Mouse (Mus musculus): Measurements from ENCODE around the gene Cnn2.
"Not testable (repeated sequence)": the region's sequence is repeated elsewhere in the genome, so short reads cannot be mapped to it uniquely, and the experiment has no call there.

The Cnn2 gene

DNA sequence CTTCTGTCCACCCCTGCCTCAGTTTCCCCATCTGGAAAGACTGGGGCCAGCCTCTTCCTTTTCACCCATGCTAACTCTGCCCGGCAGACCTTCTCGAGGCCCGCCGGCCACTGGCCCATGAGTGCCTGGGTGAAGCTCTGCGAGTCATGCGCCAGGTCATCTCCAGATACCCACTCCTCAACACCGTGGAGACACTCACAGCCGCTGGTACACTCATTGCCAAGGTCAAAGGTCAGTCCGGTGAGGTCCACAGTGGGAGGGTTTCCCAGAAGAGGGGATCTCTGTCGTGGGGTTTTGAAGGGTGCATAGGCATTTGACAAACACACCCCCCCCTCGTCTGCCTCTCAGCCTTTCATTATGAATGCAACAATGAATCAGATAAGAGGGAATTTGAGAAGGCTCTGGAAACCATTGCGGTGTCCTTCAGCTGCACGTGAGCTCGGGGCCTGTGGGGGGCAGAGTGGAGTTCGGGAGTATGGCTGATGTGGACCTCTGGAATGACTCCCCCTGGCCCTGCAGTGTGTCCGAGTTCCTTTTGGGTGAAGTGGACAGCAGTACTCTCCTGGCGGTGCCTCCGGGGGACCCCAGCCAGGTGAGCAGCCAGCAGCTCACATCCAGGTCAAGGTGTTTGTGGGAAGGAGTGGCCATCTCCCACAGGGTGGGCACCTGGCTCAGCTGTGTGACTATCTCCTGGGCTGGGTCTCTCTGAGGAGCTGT is 32.4 kb downstream of the Cnn2 start:
- no peak for DNase-seq

- no peak for DNase-seq
These were observed 32.9 kb downstream of the Cnn2 start for GRCm38 (mm10) chr10:80021320-80021641.

GRCm38 (mm10) chr10:80022164-80022563 is 33.8 kb downstream of the Cnn2 start:
- no peak for DNase-seq

- no peak for DNase-seq
These were observed 34.4 kb downstream of the Cnn2 start for GRCm38 (mm10) chr10:80022806-80023205.

GRCm38 (mm10) chr10:80023758-80024157 is 35.4 kb downstream of the Cnn2 start:
- no peak for DNase-seq

DNA sequence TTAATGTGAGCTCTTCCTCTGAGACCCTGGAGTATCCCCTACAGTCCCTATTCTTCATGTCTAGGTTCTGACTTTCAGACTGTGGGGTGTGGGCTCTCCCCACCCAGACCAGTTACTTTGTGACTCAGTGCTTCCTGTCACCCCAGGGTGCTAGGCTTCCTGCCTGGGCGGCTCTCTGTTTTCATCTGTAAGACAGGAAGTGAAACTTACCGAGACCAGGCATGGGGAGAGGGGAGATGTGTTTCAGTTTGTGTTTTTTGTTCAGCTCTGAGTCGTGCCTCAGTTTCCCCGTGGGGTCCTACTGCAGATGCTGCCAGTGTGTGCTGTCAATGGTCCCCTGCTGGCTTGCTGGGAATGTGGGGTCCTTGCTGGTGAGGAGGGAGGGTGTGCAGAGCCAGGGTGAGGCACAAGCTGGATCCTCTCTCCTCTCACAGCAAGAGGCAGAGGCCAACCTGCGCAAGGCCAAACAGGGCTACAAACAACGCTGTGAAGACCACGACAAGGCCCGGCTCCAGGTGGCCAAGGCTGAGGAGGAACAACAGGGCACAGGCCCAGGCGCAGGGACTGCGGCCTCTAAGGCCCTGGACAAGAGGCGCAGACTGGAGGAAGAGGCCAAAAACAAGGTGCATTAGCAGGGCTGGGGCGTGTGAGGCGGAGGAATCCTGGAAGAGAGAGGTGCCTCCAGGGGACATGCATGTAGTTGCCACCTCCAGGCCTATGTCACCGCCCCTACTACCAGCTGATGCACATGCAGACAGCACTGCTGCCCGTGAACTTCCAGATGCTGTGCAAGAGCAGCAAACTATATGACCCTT is 36.1 kb downstream of the Cnn2 start:
- DNase-seq: no peak

GRCm38 (mm10) chr10:80025044-80025347 is 36.6 kb downstream of the Cnn2 start:
- DNase-seq: no peak

- DNase-seq: no peak
These were observed 37.1 kb downstream of the Cnn2 start for GRCm38 (mm10) chr10:80025463-80025862.

DNA sequence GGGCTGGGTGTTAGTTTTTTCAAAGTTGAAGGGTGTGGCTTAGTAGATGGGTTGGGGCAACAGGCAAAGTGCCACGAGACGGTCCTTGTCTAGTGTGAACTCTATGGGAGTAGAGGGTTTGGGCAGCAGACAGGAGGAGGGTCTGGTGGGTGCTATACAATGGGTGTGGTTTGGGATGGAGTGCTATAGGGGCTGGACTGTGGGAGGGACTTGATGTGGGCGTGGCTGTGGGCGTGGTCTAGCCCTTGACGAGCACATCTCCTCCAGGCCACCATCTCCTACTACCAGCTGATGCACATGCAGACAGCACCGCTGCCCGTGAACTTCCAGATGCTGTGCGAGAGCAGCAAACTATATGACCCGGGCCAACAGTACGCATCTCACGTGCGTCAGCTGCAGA is 37.5 kb downstream of the Cnn2 start:
- DNase-seq: no peak

DNA sequence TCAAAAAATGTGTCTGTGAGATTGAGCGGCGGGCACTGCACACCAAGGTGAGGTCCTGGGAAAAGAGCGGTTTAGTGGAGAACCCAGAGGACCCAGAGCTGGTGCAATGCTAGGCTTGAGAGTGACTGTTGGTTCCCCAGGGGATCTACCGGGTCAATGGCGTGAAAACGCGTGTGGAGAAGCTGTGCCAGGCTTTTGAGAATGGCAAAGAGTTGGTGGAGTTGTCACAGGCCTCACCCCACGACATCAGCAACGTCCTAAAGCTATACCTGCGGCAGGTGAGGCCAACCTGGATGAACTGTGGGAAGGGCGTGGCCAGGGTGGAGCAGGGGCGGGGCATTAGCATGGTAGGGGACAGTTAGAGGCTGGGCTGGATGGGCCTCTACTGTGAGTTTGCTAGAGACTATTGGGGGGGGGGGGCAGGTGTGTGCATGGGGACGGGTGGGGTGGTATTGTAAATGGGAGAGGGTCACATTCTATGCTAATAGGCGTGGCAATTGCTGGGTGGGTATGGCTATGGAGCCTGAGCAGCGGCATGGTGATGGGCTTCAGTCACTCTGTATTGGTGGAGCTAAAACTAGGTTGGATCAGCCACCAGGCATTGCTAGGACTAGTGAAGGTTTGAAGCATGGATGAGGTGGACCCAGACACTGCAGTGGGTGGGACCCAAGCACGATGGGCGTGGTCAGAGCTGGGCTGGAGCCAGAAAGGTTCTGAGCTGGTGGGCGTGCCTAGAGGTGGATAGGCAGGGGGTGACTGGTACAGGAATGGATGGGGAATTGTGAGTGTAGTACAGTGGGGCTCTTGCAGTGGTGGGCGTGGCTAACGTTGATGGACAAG is 39.5 kb downstream of the Cnn2 start:
- DNase-seq: no peak

- no peak for DNase-seq
These were observed 40.1 kb downstream of the Cnn2 start for GRCm38 (mm10) chr10:80028521-80028846.

- DNase-seq: no peak
These were observed 41.8 kb downstream of the Cnn2 start for GRCm38 (mm10) chr10:80030191-80030590.

DNA sequence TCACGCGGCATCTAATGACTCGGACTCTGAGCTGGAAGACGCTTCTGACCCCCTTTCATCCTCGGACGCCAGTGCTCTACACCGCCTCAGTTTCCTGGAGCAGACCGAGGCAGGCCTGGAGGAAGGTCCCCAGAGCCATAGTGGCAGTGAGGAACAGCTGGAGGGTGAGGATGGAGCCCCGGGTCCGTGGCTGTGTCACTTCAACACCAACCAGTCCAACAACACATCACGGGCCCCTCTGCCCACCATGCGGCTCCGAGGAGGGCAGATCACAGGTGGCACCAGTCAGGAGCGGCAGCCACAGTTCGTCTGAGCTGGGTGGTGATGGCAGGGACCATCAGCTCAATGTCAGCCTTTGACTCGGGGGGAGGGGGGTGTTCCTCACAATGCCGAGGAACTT is 42.4 kb downstream of the Cnn2 start:
- no peak for DNase-seq

DNA sequence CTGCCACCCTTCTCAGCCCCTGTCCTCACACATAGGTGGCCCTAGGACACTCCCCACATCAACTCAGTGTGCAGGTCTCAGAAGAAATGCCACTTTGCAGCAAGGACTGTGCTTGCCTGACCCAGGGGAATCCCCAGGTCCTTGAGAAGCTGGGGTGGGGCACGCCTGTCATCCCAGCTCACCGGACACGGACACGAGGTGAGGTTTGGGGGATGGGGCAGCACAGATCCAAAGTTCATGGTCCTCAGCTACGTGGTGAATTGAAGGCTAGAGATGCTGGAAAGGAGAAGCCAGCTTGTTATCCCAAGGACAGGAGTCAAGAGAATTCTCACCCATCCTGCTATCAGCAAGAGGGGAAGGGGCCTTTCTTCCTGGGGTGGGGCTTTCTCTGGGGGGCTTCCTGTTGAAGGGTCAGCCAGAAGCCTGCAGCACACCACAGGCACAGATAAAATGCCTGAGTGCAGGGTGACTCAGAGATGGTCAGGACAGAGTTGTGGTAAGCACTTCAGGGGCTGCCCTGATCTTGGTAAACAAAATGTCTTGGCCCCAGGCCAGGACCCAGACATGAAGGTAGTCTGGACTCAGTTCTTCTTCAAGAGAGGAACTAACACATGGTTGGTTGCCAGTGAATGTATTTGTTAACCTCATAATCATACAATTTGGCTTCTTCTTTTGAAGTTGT is 44.6 kb downstream of the Cnn2 start:
- no peak for DNase-seq

- peak; percentile 46 for DNase-seq
These were observed 45.4 kb downstream of the Cnn2 start for GRCm38 (mm10) chr10:80033511-80034391.

DNA sequence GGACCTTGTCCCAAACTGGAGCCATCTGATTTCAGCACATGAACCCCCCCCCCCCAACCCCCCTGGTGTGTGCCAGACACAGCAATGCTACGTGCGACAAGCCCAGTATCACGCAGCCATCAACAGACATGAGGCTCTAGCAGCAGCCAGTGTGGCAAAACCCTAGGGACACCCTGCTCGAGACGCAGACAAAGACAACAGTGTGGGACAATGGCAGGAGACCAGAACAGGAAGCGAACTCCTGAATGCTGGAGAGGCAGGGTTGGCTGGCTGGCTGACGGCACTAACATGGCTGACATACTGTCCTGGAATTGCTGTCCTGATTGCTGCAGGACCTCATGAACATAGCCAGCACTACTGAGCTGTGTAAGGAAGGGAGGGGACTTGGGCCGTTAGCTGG is 46.8 kb downstream of the Cnn2 start:
- DNase-seq: no peak

GRCm38 (mm10) chr10:80035686-80036085 is 47.3 kb downstream of the Cnn2 start:
- no peak for DNase-seq

DNA sequence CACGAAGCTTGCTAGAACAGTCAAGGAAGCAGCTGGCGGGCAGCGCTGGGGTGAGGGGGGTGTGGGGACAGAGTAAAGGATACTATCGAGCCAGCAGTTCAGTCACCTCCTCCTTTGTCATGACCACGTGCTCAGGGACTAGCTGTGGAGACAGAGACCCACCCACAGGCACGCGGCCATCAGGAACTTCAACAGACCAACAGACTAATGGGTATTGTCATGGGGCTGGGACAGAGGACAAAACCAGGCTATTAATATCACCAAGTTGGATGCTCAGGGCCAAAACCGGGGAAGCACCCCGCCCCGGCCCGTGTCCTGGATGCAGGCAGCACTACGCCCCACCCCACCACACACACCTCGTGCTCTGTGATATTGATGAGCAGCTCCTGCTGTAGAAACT is 48.4 kb downstream of the Cnn2 start:
- no peak for DNase-seq

- peak; percentile 97 for DNase-seq
These were observed 51.2 kb downstream of the Cnn2 start, which contains the start of gene Polr2e for GRCm38 (mm10) chr10:80039559-80039979. Gene Polr2e (minus strand): TSS chr10:80039795.

- not testable (repeated sequence) for DNase-seq
These were observed 53.2 kb downstream of the Cnn2 start for GRCm38 (mm10) chr10:80041409-80042060.

- DNase-seq: no peak
These were observed 55.7 kb downstream of the Cnn2 start for GRCm38 (mm10) chr10:80044087-80044486.

GRCm38 (mm10) chr10:80045364-80045763 is 57.0 kb downstream of the Cnn2 start:
- DNase-seq: not testable (repeated sequence)
